ENCODE assay signal across 7 mouse cellular contexts in the genomic region with DNA sequence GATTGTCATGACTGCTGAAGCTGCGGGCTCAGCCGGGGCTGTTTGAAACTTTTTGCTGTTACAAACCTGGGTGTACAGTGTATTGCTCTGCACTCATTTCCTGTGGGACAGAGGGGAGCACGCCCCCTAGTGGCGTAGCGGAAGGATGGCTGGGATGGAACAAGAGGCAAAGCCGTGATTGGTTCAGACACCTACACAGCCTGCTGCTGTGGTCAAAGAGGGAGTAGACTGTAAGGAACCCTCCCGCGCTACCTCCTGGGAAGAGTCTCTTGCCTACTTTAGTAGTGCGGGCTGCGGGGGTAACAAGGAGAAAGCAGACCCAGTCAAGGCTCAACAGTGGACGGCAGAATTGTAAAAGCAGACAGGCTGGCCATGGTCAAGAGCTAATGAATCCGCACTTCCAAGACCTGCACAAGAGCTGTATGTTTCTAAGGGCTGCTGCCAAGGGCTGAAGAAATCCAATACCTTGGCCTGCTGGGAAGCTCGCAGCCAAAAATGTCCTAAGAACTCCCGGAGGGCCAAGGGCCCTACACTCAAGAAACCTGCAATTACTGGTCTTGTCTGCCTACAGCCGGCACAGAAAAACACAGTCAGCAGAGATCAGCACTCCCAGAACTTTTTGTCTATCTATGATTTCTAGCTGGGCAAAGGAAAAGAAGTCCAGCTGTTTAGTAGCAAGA. TPM values are rescaled to one million over a fixed set of nuclear protein-coding genes. Genes with fewer than 3 reads are reported as not detected.
DNase-seq lines count a peak whose midpoint lies in the region; ATAC-seq lines count a peak whose summit lies in the region.

No protein-coding gene starts in this region.

- DNase-seq in adrenal gland, adult (ENCODE audit: inconsistent age in 2 of 2, low spot score in 1 of 2) = peak; percentile 86 to 94
- peak; percentile 94 for DNase-seq in embryo, embryonic 10 days (ENCODE audit: low spot score)
- DNase-seq in gastrocnemius, postnatal 14 days = peak; percentile 79
- peak; percentile 54 to 63 for DNase-seq in left cerebral cortex, postnatal 25 days (ENCODE audit: low spot score in 2 of 2)
- peak; percentile 91 for DNase-seq in mesoderm, embryonic 11.5 days (ENCODE audit: low read depth, low spot score)
- DNase-seq in right cerebral cortex, postnatal 25 days = peak; percentile 38

- intact Hi-C loops in gastrocnemius, postnatal 14 days (cut with DNase I; ENCODE audit: low total_unique reads) = no loop called here
- intact Hi-C loops in left cerebral cortex, postnatal 25 days (cut with DNase I) = loop anchor here (1.0 kb wide), 1 partner anchor 21 kb away; the partner anchor contains the start of gene Alg1

- ATAC-seq in inflammation-experienced regulatory T-cells, adult 6 months = peak; percentile 69

RNA-seq across cellular contexts. Expression of gene Eef2kmt, which starts 1.3 kb away (rescaled TPM):
- total RNA-seq in gastrocnemius, postnatal 14 days (2021) = 1 to 10 TPM; 8.1 to 9.6 TPM
- 10 to 100 TPM; 32.3 to 53.6 (median 47.8) TPM for polyA plus RNA-seq in inflammation-experienced regulatory T-cells, adult 6 months (2017; shearing (Covaris generic))
- 1 to 10 TPM; 3.0 to 3.8 TPM for total RNA-seq in left cerebral cortex, postnatal 25 days (2021)

RNA-seq across cellular contexts. Expression of gene Alg1, which starts 21.1 kb away (rescaled TPM):
- total RNA-seq in gastrocnemius, postnatal 14 days (2021) = 10 to 100 TPM; 10.2 to 11.2 TPM
- 10 to 100 TPM; 12.5 to 26.5 (median 26.5) TPM for polyA plus RNA-seq in inflammation-experienced regulatory T-cells, adult 6 months (2017; shearing (Covaris generic))
- 10 to 100 TPM; 24.2 to 29.0 TPM for total RNA-seq in left cerebral cortex, postnatal 25 days (2021)

RNA-seq across cellular contexts. Expression of gene AU021092, which starts 32.4 kb away (rescaled TPM):
- 1 to 10 TPM; 6.8 to 8.6 TPM for total RNA-seq in gastrocnemius, postnatal 14 days (2021)
- polyA plus RNA-seq in inflammation-experienced regulatory T-cells, adult 6 months (2017; shearing (Covaris generic)) = not detected
- 1 to 10 TPM; 5.0 to 5.4 TPM for total RNA-seq in left cerebral cortex, postnatal 25 days (2021)

RNA-seq across cellular contexts. Expression of gene Nagpa, which starts 50.7 kb away (rescaled TPM):
- 1 to 10 TPM; 6.8 to 7.2 TPM for total RNA-seq in gastrocnemius, postnatal 14 days (2021)
- 10 to 100 TPM; 10.4 to 18.7 (median 13.5) TPM for polyA plus RNA-seq in inflammation-experienced regulatory T-cells, adult 6 months (2017; shearing (Covaris generic))
- 10 to 100 TPM in 1 of 2 experiments, 1 to 10 TPM in 1; 8.4 to 10.8 TPM for total RNA-seq in left cerebral cortex, postnatal 25 days (2021)

Comparison
In these comparisons a context has a peak if more than half of its experiments do, and no peak if none do; other contexts are left out.
1. Peak in every context shown above with its lines: DNase-seq and ATAC-seq.
2. DNase-seq: peak in every context shown above with its lines; median percentile 94 in embryo, embryonic 10 days; 91 in mesoderm, embryonic 11.5 days; 90 in adrenal gland, adult; 79 in gastrocnemius, postnatal 14 days; 58 in left cerebral cortex, postnatal 25 days; 38 in right cerebral cortex, postnatal 25 days.